Mouse (Mus musculus) frontal cortex, postnatal 36 days (tissue): ENCODE data around the gene Prss27.
"Not testable (repeated sequence)": the region's sequence is repeated elsewhere in the genome, so short reads cannot be mapped to it uniquely, and the experiment has no call there.

ENCODE experiments used
- DNase-seq, 2 experiments: peaks; one replicate each; pipeline ENCODE4 v3.0.0; 2022; ENCODE audit warnings: low spot score in 2 of 2

Gene Prss27

DNA sequence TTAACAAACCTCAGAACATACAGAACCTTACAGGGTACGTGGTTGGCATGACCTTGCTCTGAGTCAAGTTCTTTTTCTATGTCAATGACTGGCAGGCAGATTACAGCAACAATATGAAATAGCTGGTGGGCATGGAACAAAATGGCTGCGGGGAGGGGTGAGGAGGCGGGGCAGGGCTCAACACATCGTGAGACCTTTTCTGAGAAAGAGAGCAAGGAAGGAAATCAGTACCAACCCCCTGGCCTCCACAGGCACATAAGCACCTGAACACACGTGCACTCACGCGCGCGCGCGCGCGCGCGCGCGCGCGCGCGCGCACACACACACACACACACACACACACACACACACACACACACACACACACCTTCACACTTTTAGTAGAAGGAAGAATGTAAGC is 7.4 kb upstream of the Prss27 start:
- DNase-seq, result no peak

DNA sequence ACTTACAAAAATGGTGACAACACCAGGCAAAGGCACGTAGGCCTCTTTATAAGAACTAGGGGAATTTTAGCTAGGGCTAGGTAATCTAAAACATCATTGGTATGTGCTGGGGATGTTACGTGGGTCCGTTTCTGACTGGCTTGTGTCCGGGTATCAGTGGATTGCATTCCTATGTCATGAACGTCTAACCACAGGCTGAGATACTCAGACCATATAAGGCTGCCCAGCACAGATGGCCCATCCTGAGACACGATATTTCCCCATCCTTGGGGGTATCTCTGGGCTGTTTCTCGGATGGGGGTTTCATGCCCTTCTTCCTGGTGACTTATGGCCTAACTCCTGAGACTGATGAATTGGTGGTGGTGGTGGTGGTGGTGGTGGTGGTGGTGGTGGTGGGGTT is 2.9 kb upstream of the Prss27 start:
- DNase-seq, result no peak

DNA sequence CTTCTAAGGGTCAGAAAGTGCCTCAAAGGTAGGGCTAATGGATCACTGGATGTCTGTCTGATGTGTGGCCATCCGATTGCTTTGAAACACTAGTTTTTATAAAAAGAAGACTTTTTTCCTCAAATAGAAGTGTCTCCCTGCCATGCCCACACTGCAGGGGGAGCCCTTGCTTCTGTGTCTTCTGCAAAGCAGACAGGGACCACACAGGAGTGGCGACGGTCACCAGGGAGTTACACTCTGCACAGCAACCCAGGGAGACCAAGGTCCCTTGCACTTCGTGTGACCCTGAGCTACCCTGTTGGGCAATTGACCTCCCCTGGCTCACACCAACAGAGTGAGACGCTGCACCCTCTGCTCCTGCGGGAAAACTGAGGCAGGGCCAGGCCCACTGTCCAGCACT is 990 bp upstream of the Prss27 start:
- no peak for DNase-seq

DNA sequence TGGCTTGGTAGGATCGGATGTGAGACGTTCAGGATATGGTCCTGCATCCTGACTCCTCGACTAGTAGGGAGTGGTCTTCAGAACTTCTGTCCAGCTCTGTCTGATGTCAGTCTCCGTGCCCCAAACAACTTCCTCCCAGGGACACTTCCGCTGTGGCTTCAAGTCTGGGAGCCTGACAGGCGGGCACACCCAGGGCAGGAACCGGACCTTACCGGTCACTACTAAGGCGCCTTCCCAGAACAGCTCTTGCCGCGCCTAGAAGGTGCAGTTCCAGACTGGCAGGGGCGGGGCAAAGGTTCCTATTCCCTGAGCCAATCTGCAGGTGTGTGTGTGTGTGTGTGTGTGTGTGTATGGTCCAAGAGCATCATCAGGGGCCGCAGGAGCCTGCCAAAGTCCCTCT is 584 bp upstream of the Prss27 start:
- DNase-seq, result no peak

DNA sequence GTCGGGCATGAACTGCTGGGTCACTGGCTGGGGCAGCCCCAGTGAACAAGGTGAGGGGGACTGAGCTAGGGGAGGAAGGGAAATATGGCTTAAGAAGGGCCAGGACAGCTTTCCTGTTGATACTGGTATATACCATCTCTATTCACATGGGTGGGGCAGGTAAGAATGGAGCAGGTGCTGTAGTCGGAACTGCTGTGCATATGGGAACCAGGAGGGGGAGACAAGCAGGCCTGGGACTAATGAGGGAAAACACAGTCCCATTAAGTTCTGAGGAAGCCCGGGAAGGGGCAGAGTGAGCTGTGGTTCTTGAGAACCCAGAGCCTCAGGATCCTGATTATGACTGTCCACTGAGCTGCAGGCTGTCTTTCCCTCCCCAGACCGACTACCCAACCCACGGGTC is 6.5 kb downstream of the Prss27 start:
- no peak for DNase-seq

DNA sequence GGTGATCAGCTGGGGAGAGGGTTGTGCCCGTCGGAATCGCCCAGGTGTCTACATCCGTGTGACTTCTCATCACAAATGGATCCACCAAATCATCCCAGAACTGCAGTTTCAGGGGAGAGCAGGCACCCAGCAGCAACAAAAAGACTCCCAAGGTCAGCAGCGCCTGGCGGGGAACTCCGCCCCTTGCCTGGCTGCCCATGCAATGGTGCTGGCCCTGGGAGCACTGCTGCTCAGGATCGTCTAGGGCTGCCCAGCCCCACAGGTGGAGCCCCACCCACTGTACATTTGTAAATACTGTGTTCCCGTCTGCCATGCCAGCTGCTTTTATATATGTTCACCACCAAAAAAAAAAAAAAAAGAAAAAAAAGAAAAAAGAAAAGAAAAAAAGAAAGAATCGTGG is 7.7 kb downstream of the Prss27 start:
- DNase-seq, result no peak

DNA sequence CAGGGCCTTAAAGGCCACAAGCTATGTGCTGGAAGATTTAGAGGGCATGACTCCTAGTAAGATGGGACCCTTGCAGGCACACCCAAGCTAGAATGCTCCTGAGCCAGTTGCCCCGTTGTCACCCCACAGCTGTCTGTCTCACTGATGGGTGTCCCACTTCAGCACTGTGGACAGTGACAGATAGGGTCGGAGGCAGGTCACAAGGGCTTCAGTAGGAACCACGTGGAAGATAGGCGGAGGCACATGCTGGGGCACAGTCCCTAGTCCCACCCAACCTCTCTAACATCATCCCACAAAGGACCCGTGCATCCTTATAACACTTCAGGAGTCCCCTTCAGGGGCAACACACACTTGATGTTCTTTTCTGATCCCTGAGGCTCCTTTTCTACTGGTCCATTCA is 8.1 kb downstream of the Prss27 start:
- no peak for DNase-seq

DNA sequence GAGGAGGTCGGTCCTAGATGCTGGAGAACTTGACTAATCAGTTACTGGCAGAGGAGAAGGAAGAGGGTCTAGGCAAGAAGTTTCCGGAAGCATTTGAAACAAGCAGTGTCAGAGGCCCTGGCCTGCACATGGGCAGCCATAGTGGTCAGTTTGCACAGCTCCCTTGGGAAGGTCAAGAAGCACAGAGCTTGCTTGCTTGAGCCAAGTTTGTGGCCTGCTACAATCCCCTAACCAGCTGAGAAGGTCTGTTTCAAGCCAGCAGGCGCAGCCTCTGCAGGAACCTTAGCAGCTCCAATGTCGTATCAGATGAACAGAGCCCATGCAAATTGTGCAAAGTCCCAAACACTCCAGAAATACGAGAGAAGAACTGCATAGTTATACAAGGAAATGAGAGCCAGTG is 10.1 kb downstream of the Prss27 start:
- DNase-seq, result no peak

DNA sequence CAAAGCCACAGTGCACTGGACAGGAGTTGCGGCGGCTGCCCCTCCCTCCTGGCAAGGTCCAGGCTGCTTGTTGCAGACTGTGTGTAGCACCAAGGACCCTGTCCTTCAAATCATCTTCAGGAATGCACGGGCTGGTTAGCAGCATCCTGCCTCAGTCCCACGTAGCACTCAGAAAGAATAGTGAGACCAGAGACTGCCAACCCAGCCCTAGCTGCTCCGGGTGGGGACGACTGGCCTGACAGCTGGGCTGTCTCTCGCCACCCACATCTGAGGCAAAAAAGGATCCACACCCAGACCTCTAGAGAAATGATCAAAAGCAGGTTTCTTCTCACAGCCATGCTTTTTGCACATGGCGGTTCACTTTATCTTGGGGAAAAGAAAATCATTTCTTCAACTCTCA is 11.1 kb downstream of the Prss27 start:
- DNase-seq, result peak; percentile 41 to 68

DNA sequence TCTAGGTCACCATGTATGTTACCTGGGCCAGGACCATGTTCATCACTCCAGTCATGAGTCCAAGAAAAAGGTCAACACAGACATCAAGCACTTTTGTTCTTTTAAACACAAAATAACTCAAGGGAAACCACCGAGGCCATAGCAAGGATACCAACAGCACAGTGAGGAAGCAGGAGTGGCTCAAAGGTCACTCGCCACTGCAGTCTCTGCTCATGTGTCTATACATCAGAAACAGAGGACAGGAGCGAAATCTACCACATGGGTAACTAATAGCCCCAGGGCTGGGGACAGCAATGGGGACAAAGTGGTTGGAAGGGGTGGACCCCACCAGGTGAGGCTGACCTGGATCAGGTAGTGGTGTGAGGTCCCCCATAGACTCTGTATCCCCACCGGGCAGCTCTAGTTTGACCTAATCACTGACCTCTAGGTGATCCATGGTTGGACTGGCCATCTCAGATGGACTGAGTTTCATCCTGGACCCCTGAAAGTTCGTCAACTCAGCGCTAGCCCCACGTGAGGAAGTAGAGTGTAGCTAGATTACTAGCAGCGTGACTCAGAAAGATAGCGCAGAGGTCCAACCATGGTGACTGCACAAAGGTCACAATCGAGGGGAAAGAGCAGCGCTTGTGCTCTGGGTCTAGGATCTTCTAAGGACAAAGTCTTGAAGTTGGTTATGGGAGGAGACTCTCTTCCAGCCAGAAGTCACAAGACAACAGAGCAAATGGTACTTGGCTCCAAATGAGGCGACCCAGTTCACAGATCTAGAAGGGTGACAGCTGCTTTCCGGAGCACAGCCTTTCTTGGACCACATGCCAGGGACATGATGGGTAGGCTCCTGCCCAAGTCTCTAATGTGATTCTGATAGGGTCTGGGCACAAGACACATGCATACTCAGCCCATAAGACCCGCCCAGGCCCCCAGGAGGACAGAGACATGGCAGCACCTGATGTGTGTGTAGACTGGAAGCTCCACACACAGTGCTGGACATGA is 19.0 kb downstream of the Prss27 start:
- no peak for DNase-seq

DNA sequence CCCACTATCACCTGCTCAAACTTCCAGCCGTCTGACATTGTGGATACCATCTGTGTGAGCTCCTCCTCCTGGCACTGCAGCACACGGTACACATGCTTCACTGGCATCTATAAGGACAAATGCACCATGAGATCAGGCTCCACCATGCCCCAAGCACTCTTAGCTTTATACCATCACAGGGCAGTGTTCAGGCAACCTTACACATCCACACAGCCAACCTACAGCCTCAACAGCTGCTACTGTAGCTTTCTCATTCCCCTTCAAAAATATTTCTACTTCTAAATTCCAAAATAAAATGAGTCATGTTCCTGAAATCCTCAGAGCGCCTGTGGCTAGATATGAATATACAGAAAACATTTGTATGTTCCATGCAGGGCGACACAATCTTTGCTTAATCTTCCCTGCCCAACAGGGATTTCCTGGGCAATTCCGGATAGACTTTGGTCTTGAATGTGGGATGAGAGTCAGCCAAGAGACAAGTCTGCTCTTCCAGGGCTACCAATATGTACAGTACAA is 19.8 kb downstream of the Prss27 start:
- no peak for DNase-seq

DNA sequence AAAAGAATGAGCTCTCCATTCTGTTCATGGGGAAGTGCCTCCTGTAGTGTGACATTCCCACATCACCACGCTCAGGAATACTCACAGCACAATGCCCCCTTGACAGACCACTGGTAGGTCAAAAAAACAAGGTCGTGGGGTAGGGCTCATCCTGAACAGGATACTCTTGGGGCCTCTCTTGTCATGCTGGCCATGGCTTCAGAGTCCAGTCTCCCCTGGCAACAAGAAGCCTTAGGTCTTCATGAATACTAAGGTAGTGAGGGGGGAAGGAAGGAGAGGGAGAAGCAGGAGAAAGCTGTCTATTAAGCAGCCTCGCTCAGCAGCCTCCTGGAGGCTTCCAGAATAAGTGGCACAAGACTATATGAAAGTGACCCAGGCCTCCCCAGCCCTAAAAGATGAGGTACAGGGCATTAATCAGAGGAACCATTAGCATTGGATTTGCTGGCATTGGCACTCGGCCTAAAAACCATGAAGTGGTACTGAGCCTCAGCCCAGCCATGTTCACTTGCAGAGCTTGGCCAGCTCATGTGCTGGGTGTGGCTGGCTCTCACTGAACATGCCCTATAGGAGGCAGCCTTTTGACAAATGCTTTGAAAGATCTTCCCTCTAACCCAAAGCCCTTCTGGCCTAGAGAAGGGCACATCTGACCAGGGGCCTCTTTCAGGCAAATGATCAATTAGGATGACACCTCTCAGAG is 24.7 kb downstream of the Prss27 start:
- no peak for DNase-seq

DNA sequence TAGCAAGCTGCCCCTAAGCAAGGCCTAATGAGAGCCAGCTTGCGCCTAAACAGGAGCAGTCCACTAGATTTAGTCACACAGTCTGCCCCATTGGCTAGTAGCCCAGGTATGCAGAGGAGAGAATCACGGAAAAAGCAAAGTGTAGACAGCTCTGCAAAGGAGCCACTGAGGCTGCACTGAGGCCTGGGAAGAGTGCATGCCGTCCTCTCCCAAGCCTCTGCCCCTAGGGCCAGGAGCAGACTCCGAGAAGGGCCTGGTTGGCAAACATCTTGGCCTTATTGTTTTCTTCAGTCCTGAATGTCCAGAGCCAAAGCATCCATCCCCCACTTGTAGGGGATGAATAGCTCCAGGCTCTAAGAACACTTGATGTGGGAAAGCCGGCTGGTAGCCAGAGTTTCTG is 30.3 kb downstream of the Prss27 start:
- peak; percentile 33 to 44 for DNase-seq

DNA sequence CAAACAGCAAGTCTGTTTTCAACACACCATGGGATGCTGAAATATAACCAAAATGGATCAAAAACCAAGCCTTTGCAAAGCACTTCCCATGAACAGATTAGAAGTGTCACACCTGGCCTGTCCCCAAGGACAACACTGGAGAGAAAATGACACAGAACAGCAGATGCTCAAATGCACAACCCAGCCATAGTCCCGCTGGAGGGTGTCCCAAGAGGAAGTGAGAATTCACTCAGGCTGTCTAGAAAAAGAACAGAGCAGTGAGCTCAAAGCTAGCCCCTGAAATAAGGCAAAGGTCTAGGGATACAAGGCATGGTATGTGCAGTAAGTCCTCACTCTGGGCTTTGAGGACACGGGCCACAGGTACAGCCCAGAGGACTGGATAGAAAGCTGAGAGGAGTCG is 31.6 kb downstream of the Prss27 start:
- no peak for DNase-seq

DNA sequence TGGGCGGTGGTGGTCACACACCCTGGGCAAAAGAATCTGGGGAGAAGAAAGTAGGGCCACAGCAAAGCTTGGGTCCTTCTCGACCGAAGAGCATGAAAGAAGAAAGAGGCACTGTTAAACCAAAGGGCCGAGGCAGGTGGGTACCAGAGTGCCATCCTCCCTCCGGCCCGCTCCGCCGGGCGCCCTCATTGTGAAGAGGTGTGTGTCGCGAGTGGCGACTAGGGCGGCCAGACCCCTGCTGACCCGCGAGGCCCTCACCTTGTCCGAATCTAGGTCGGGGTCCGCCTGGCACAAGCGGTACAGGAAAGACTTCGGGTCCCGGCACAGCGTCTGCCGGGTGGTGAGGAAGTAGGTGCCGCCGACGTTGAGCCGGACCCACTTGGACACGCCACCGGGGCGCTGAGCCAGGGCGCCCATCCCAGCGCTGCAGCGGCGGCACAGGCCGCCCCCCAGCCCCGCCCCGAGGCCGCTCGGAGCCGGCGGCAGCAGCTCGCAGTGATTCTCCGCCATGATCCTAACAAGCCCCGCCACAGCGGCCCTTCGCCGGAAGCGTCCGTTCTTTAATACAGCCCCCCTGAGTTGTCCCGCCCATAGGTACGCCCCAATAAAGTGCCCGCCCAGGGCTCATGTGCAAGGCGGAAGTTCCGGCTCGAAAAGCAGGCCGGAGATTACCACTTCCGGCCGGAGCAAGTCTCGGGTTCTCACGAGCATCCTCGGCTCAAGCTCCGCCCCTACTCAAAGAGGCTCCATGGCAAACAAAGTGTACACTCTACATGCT is 35.2 kb downstream of the Prss27 start, which contains the start of gene Kctd5:
TSS of gene Kctd5 (minus strand) at position 567 of the 778 bp plus-strand sequence.
- DNase-seq, result peak; percentile 95 to 96

DNA sequence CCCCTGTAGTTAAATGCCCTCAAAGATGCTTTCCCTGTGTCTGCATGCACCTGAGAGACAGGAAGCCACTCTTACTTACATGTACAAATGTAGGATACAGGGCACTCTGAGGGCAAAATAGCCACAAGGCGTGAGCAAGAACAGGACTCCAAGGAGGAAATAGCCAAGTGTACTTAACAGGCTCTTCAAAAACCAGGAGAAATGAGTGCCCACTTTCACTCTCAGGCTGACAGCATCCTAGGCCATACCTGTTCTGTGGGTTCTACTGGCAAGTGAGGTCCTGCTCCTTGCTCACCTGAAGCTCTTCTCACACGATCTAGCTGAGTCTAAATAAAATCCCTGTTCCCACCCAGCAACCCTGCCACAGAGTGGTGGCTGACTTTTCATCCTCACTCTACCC is 39.2 kb downstream of the Prss27 start:
- no peak for DNase-seq

DNA sequence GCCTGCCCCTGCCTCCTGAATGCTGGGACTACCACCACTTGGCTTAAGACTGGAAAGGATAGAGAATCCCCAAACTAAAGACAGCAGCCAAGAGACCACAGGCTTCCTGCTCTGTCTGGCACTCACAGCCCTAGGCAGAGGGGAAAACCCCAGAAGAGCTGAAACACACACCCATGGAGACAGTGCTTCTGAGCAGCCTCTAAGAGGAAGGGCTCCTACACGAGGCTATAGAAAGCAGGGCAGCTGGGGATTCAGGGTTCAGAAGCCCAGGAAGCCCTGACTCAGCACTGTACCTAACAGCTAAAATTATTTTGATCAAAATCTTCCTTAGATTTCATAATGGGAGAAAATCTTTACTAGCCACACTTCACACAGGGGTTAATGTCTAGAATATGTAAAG is 46.6 kb downstream of the Prss27 start:
- DNase-seq, result no peak

DNA sequence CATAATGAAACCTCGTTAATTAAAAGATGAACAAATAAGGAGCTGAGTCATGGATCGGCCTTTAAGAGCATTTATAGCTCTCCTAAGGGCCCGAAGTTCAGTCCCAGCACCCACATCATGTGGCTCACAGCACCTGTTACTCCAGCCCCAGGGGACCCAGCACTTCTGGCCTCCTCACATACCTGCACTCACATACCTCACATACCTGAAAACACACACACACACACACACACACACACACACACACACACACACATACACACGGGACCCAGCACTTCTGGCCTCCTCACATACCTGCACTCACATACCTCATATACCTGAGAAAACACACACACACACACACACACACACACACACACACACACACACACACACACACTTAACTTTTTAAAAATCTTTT is 48.5 kb downstream of the Prss27 start:
- DNase-seq, result not testable (repeated sequence)

DNA sequence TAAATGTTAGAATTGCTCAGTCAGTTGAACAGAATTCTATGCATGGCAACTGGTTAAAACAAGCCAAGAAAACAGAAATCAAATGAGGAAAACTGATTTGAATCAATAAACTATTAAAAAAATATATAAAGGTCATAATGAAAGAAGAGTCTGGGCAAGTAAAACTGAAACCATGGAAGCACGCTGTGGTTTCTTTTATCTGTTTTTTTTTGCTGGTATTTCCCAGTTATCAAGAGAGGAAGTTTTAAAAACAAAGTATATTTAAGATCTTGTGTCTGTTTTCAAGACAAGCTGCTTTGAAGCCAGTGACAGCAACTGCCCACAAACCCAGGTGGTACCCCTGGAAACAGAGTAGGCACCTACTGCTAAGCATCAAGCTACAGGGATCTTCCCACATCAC is 52.6 kb downstream of the Prss27 start:
- DNase-seq, result no peak
